Mouse (Mus musculus) left cerebral cortex, postnatal 14 days (tissue): ENCODE measurements at regions not wholly inside any gene's neighbourhood (a gene's known extent, or its start where the extent isn't known, plus 50 kb on each side); places are given as distances from the start of the nearest gene placed in this dataset.

Experiments
- DNase-seq, 2 experiments: peaks; one replicate each; pipeline ENCODE4 v3.0.0; 2021 to 2022; ENCODE audit warnings: low spot score in 2 of 2, mixed read lengths in 1 of 2
- intact Hi-C: fragments of 180-260 bp; cut with DNase I; formaldehyde crosslinking; loops from one replicate; pipeline ENCODE4 v1.15.1; 2025

DNA sequence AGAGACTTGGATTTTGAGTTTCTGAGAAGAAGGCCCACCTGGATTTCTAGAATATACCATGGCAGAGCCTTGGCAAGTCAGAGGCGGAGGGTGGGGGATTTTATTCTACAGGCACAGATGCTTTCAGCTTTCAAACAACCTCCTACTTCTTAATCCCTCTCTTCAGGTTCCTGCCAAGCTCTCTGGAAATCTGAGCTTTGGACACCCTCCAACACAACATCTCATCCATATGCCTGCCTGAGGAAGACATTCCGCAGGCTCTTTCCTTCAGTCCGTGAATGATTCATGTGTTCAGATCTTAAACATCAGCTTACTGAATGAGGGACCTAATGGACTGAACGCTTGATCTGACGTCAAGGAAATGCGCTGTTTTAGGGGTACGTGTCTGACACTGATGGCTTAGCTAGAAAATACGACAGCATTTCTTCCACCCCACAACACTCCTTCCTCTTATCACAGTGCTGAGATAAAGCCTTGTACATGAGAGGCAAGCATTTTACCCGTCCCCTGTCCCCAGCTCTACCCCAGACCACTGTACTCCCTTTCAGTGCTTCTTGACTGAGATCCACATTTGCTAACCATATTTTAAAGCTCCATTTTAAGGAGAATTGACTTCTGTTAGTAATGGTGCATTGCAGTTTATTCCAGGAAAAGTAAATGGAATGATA lies 97.0 kb upstream of the Galnt5 start:
- intact Hi-C loops: loop anchor here (10.0 kb wide), 1 partner anchor 746 kb away; no protein-coding TSS in a partner anchor

GRCm38 (mm10) chr2:57905184-57905583 lies 92.5 kb upstream of the Galnt5 start:
- intact Hi-C loops: loop anchor here (10.0 kb wide), 1 partner anchor 750 kb away; no protein-coding TSS in a partner anchor
- DNase-seq: peak in 1 of 2 experiments; percentile 8

More for the DNA sequence above, 97.0 kb upstream of the Galnt5 start:
- peak; percentile 73 to 76 for DNase-seq

- intact Hi-C loops: loop anchor here (10.0 kb wide), 1 partner anchor 752 kb away; no protein-coding TSS in a partner anchor
- peak; percentile 21 to 38 for DNase-seq
Observed at GRCm38 (mm10) chr2:57906939-57907338, 90.7 kb upstream of the Galnt5 start.

DNA sequence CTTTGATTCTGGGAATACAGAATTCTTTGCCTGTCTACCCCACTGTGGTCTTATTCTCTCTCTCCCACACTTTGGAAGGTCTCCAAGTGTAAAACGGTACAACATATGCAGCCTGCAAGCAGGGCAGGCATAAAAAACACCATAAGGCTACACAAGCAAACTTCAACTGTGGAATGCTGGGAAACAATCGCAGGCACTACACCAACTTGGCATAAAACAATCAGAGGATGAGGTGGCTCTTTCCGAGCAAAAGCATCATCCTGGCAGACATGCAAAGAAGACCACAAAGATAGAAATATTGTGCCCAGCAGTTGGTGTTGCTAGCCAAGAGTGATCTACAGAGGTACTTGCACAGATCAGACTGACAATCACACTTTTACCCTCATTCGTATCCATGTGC lies 88.0 kb upstream of the Galnt5 start:
- peak in 1 of 2 experiments; percentile 6 for DNase-seq
- intact Hi-C loops: loop anchor here (10.0 kb wide), 2 partner anchors 205 to 755 kb away; no protein-coding TSS in a partner anchor

GRCm38 (mm10) chr2:57916375-57917023 lies 81.2 kb upstream of the Galnt5 start:
- intact Hi-C loops: loop anchor here (10.0 kb wide), 1 partner anchor 212 kb away; no protein-coding TSS in a partner anchor
- no peak for DNase-seq

DNA sequence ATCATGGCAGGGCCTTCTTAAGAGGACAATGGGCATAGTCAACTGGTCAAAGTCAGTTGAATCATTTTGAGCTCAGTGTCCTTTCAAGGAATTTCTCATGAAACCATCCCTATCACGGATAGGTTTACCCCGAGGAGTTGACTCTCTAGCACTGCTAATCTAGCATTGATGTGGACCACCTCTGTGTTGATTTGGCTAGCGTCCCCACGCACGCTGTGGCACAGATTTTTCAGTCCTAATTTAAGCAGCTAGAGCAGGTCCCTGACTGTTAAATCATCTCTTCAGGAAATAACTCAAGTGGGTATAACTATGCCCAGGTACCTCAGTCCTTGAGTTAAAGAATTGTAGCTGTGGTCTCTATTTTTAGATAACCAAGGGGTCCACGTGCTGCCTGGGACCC lies 80.0 kb upstream of the Galnt5 start:
- DNase-seq: no peak
- intact Hi-C loops: loop anchor here (2.0 to 10.0 kb wide), 2 partner anchors 213 to 1805 kb away; no protein-coding TSS in a partner anchor

DNA sequence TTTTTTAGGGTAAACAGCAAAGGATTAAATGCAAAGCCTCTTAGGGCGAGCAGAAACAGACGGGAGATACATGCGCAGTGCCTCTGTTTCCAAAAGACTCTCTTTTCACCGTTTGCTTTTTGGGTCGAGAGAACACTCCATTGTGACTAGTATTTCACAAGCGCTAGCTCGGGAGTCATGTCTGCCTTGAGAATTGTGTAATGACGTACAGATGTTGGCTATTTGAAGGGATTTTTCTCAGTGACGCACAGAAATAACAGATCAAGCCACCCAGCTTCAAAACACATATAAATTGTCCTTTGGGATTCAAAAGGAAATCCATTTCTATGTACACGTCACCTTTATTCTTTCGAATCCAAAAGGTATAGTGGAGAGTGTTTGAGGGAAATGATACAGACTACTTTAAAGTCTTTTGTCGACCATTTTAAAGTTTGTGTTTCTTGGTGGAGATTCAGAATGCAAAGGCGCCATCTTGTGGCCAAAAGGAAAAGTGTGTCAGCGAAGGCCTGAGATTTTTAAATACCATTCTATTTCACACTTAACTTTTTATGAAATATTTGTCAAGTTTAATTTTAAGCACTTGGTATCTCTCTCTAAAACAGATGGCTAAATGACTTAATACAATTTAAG lies 78.5 kb upstream of the Galnt5 start:
- intact Hi-C loops: loop anchor here (2.0 to 10.0 kb wide), 2 partner anchors 214 to 1806 kb away; no protein-coding TSS in a partner anchor
- DNase-seq: peak; percentile 58 to 74

DNA sequence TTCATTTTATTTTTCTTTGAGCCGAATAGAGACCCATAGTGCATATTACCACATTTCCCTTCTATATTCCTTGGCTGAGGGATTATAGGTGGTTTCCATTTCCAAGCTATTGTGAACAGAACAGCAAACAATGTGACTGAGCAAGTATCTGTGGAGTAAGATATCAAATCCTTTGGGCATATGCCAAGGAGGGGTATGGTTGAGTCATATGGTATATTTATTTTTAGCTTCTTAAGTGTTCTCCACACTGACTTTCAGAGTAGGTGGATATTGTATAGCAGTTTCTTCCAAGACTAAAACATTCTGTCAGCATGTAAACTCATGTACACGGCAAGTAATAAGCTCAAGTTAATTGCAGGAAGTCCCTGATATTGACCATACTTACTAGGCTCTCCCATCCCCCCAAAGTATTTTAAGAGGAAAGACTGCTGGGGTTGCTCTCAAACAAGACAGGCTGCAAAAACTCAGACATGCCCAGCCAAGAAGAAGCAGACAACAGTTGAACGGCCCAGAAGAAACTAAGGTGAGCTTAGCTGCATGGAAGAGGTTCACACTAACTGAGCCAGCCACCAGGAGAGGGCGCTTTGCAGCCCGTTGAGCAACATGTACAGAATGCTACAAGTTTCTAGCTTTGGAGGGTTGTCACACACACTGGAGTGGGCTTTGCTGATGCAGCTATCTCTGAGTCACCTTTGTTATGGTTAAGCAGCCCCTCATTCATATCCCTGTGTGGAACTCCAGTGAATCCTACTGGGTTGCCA lies 63.4 kb upstream of the Galnt5 start:
- DNase-seq: peak; percentile 15 to 73
- intact Hi-C loops: no loop called here
